Mouse (Mus musculus): ENCODE data around the gene Zbtb20.

Gene Zbtb20

DNA sequence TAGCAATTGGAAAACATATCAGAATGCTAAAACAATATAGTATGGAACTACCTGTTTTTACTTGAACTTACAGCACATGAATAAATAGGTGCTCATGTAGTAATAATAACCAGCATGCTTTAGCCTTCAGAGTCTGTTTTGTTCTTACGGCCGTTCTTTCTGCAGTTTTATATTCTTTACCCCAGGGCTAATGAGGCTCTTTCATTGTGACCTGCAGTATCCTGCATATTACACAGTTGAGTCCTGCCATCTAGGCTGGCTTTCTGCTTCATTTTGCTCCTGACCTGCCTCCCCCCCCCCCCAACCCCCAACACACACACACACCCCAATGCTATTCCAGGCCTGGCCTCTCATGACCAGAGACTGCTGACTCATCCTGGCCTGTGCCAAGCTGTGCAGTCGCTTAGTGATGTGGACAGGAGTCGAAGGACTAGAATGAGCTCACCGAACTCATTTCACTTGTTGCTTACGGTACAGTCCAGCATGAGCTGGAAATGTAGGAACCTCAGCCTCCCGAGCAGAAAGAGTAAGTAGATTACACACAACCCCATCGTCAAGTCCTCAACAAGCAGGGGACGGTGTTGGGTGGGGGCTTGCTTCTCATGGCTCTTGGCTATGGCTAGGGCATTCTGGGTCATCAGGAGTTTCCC is 487.1 kb downstream of the Zbtb20 start:
- DNase-seq (ENCODE audit: low spot score in 2 of 2): peak; percentile 68 to 84

DNA sequence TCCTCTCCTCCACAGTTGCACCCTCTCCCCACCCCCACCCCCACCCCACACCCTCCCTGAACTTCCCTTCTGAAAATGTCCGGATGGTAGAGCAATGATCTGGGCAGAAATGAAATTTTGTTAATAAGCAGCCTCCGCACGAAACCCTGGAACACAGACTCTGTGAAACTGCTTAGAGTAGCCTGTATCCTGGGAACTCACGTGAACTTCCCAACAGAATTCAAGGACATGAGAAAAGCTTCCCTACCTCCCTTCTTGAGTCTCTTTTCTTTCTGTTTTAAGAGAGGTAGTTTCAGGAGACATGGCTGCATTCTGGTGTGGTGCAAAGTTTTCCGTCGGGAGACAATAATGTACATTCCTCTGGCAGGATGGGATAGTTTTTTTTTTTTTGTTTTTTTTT is 487.6 kb downstream of the Zbtb20 start:
- DNase-seq (ENCODE audit: low spot score in 2 of 2): no peak

DNA sequence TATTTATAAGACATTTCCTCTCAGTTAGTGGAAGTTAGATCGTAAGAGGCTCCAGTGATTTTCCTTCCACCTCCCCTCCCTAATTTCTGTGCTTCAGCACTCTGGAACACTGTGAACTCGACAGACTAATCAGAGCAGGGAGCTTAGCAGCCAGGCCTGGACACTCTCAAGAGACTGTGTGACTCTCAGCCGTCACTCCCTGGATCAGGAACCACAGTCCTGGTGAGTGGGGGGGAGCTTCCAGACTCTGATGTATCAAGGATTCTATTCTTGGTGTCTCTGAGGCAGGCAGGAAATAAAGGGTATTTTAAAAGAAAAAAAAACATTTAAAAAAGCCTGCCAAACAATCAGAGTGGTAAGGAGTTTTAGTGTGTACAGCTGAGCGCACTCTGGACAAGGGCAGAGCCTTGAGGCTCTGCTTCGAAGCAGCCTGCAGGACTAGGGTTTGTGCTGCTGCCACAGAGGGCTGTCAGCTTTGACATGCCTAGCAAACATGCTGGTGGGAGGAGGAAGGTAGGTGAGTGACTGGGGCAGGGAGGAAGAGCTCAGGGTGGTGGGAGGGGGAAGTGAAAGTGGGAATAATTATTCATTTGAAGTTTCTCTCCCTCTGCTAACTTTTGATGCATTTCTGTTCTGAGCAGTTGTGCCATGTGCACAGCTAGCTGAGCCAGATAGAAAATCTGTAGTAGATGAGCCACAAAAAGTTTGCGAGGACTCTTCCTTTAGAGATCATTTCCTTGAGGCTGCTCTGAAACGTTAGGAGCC is 488.3 kb downstream of the Zbtb20 start:
- DNase-seq (ENCODE audit: low spot score in 2 of 2): peak; percentile 35 to 62

DNA sequence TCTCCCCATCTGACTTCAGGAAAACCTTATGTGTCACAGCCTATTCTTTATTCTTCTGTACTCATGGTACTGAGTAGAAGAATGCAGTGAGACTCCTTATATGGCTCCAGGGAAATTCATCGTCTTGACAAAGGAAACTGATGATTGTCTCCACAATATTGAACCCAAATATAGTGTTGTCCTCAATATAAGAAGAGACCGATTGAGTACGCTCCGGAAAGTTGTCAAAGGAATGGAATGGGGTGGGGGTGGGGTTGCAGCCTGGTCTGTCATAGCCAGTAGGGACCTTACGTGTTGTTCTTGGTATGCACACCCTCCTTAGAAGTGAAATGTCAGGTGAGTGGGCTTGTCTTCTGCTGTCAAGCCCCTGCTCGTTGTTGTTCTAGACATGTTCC is 488.8 kb downstream of the Zbtb20 start:
- DNase-seq (ENCODE audit: low spot score in 2 of 2): no peak

DNA sequence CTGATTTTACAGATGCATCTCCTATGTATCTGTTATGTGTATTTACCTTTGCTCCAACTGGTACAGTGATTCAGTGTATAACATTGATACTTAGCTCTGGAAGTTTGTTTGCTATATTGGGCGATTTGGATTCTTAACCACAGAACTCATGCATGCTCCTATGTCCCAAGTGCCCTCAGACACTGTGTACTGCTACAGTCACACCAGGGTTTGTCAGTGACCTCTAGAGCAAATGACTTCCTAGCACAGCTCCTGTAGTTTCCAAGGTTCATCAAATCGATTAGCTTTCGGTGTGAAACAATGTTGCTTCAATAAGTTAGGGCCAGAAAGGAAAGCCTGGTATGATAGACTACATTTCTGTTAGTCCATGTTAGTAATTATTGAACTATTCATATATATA is 489.6 kb downstream of the Zbtb20 start:
- no peak for DNase-seq (ENCODE audit: low spot score in 2 of 2)

- no peak for DNase-seq (ENCODE audit: low spot score in 2 of 2)
Observed at GRCm38 (mm10) chr16:43370496-43371020, 494.9 kb downstream of the Zbtb20 start.

DNA sequence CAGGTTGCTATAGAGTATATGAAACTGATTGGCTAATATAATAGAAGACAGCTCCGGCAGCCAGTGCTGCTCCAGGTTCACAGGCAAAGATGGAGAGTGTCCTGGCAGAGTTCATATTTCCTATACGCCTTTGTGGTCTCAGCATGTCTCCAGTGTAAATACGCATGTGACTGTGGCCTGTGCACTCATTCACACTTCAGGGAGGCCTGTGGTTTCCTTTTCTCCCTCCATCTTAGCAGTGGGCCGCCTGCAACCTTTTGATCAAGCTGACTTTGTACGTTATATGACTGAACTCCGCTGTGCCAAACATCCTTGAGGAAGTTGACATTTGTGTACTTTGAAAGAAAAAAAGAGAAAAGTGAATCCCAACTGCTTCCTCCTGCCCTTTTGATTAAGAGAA is 501.1 kb downstream of the Zbtb20 start:
- no peak for DNase-seq (ENCODE audit: low spot score in 2 of 2)

- no peak for DNase-seq (ENCODE audit: low spot score in 2 of 2)
Observed at GRCm38 (mm10) chr16:43379351-43380325, 504.0 kb downstream of the Zbtb20 start.

DNA sequence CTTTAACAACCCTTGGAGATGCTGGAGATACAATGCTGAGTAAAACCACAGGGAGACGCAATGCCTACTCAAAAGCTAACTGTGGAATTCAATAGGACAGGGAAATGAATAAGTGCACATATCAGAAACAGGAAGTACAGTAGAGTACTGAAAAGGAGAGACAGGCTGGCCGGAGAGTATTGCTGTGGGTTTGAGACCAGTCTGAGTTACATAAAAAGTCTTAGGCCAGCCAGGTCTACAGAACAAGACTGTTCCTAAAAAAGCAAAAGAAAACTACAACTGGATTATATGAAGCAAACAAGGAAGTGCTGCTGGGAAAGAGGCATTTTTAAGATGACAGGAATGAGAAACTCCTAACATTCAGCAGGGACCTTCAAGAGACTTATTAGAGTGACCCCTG is 505.5 kb downstream of the Zbtb20 start:
- no peak for DNase-seq (ENCODE audit: low spot score in 2 of 2)

- no peak for DNase-seq (ENCODE audit: low spot score in 2 of 2)
Observed at GRCm38 (mm10) chr16:43383149-43383740, 507.6 kb downstream of the Zbtb20 start.

DNA sequence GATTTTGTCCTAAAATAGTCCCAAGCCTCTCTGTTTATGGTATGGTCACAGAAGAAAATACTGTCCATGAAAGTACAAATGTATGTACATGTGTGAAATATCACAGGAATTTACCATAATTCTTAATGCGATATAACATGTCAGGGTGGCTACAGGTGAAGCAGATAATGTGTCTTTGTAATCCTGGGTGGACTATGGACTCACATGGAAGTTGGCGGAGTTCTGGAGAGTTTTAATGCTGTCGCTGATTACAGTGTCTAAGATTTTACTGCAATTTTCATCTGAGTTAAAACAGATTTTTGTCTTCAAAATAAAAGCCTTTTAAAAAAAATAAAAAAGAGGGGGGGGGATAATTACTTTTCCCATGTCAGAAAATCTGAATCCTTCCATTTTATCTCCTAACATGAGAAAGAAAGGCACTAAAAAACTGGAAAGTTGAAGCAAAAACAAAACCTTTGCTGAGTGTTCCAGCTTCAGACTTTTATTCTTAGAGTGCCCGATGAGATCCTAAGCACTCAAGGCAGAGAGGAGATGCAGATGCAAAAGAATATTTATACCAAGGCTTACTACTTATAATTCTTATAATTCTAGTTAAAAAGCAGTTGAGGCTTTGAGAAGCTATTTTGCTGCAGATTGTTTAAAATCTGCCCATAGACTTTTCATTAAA is 509.4 kb downstream of the Zbtb20 start:
- DNase-seq (ENCODE audit: low spot score in 2 of 2): no peak

DNA sequence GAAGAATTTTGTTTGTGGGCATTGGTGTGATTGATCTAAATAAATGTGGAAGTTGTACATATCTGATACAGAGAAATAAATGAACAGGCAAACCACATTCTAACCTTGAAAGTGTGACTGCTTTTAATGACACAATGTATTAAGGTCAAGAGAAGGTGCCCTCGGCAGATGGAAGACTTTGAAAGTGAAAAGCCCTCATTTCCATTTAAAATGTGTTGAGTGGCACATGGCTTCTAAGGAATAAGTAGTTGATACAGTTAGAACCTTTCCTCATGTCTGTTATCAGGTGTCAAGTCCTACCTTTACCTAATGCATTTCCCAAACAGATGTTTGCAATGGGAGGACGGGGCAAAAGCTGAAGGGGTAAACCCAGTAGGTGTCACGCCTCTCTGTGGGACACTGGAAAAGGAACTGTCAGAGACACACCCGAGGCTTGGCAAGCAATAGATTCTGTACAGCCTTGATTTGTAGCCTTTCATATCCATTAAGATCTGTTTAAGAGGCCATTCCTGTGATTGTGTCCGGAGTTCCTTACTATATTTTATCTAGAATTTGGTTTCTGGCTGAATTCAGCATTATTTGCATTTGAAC is 510.0 kb downstream of the Zbtb20 start:
- no peak for DNase-seq (ENCODE audit: low spot score in 2 of 2)

DNA sequence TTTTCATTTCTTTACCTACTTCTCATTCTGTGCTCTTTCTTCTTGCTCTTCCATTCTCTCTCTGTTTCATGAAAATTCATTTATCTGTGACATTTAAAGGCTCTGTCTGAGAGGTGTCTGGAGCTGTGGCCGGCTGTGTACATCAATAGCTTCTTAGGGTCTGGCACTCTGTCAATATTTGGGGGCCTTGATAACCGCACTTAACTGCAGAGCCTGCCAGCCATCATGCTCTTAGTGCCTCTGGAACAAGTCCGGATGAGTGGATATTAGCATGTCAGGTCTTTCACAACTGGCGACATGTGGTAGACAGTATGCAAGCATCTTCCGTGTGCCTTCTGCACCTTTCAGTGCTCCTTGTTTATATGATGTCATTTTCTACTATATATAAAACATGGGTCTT is 510.7 kb downstream of the Zbtb20 start:
- no peak for DNase-seq (ENCODE audit: low spot score in 2 of 2)

GRCm38 (mm10) chr16:43388389-43388788 is 512.7 kb downstream of the Zbtb20 start:
- DNase-seq (ENCODE audit: low spot score in 2 of 2): no peak

GRCm38 (mm10) chr16:43390387-43390786 is 514.7 kb downstream of the Zbtb20 start:
- no peak for DNase-seq (ENCODE audit: low spot score in 2 of 2)

GRCm38 (mm10) chr16:43393382-43393781 is 517.7 kb downstream of the Zbtb20 start:
- DNase-seq (ENCODE audit: low spot score in 2 of 2): no peak

DNA sequence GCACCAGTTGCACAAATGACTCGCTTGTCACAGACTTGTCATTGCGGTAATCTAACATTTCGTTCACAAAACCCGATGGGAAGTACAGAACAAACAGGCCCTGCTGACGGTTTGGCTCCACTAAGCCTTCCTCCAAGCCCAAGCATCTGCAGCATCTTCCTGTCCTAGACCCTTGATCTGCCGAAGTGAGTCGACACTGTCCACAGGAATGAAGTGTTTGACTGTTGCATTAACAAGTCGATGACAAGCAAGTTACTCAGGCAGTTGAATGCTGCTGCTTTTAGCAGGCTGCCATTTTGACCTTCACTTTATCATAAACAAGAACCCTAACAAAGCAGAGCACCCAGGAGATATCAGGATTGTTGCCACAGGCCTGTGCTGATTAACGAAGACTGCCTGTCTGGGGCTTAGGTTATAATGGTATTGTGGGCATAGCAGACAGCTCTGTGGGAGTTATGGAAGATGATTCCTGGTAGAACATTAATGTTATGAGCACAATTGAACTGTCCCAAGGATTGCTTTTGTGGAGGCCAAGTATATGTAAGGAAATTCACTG is 518.4 kb downstream of the Zbtb20 start:
- DNase-seq (ENCODE audit: low spot score in 2 of 2): no peak

DNA sequence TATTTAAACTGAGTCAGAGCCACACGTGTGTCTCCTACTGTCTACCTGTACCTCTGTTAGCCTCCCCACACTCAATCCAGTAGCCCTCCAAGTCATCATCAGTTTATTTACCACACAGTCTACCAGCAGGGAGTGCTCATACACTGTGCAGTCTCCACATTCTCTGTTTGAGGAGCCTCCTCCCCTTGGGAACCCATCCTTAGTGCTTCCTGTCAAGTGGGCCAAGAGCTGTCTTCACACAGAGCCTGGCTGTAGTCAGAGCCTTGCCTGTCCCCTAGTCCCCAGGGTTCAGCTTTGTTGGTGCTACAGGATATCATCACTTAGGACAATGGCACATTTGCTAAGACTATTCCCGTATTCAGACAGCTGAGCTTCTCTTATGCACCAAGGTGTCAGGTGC is 519.1 kb downstream of the Zbtb20 start:
- DNase-seq (ENCODE audit: low spot score in 2 of 2): no peak

DNA sequence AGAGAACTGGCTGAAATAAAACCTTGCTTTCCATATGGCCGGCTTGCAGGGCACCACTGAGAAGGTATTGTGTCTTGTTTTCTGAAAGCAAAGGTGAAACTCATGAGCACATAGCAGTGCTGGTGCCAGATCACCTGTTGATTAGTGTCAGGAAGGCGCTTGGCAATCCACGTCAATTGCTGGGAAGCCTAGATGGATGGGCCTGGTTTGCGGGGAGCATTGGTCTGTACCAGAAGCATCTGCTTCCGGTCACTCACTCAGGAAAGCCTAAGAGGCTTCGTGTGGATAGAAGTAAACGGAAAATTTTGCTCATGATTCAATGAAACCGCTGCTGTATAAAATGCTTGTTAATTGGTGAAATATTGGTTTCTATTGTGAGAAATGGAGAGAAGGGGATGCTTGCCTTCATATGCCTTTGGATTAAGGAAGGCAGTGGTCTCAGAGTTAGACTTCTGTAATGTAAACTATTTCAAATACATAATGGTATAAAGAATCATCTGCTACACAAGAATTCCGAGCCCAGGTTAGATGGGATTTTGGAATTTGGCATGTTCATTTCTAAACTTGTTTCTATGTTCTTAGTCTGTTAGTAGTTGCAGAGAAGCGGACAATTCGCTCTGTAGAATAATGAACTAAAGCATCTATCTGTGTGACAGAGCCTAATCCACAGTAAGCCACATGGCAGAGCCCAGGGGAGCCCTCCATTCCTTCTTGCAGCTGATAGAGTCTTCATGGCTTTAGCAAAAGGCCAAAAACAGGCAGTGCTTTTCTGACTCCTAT is 521.4 kb downstream of the Zbtb20 start:
- DNase-seq (ENCODE audit: low spot score in 2 of 2): no peak
